Mouse (Mus musculus) liver, adult 2 months (tissue): Measurements from ENCODE around the gene Fbxo42.

Experiments
- CTCF ChIP-seq: fragments of 200-500 bp; IDR thresholded peaks from 2 replicates; pipeline ENCODE4 v1.5.1; 2011; ENCODE audit warnings: low read depth, low read length, control low read depth
- POLR2A ChIP-seq: fragments of 200-500 bp; IDR thresholded peaks from 2 replicates; pipeline ENCODE4 v1.6.1; 2011; ENCODE audit warnings: low read length, control low read depth; ENCODE audit not compliant: insufficient read depth; ENCODE audit errors: extremely low read depth

- no peak for TF ChIP-seq POLR2A
- TF ChIP-seq CTCF = no peak
Measured at GRCm38 (mm10) chr4:141228687-141229086, 81.0 kb downstream of the Fbxo42 start.
